Mouse (Mus musculus): ENCODE data around the gene Prop1.

DNA sequence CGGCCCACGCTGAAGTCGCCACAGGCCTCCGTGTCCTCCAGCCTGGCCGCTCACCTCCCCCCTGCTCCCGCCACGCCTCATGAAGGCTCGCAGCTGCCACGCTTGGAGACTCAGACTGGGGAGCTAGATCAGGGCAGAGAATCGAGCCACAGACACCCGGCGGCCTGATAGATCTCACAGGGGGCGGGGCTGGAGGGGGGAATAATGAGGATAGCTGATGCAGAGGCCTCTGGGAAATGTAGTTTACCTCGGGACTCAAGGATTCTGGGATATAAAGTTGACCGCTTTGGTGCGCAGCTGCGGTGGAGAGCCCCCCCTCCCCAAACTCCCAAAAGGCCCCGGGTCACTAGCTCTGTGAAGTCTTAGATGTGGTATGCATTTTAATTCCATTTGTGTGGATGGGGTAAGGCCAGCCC is 22.1 kb downstream of the Prop1 start, which contains the start of gene Zfp354b:
- TF ChIP-seq CTCF (IDR thresholded peaks at IDR 0.05; ENCODE audit: extremely low read depth, insufficient read length, insufficient replicate concordance, low read depth, low read length) (no peak), POLR2A (IDR thresholded peaks at IDR 0.05; ENCODE audit: low read depth, low read length) (no peak)
